Mouse (Mus musculus): Measurements from ENCODE around the gene Fam240a. TPM values are rescaled to one million over a fixed set of nuclear protein-coding genes. Genes with fewer than 3 reads are reported as not detected.

The Fam240a gene
- total and polyA plus RNA-seq, 3 experiments = not detected

DNA sequence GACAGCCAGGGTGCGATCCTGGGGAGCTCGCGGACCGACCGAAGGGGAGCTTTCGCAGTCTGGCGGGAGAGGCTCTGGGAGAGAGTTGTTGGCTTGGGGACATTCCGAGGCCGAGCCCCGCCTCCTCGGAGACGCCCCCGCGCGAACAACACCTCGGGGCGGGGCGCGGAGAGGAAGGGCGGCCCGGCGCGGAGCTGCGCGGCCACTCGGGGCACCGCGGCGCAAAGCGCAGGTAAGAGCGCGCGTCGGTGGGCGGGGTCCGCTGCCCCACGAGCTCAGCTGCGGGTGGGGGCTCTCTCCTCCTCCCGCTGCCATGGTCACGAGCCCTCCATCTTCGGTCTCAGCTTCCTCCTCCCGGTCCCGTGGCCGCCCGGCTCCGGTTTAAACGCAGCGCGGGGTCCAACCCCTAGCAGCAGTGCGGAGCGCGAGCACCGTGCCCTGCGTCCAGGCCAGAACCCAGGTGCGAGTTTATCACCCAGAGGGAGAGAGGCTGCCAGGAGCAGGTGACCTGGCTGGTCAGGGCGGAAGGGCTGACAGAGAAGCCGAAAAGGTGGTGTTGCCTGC lies 36.6 kb downstream of the Fam240a start, which contains the start of gene Tmie:
Gene Tmie (minus strand): TSS at position 116 of the 564 bp plus-strand sequence.
- Histone ChIP-seq H3K9ac (ENCODE audit: control insufficient read depth, low read depth, low read length, poor library complexity, severe bottlenecking) (no peak within 1 kb of the TSS), H3K27ac (ENCODE audit: control insufficient read depth, low read depth, low read length) (no peak within 1 kb of the TSS), H3K4me3 (ENCODE audit: control insufficient read depth in 1 of 2, insufficient read depth in 1 of 2, low read depth in 2 of 2, low read length in 2 of 2) (no peak within 1 kb of the TSS), H3K27me3 (ENCODE audit: control insufficient read depth in 1 of 2, insufficient read depth in 2 of 2, low read length in 2 of 2) (no peaks in the 10 kb centered on the region), H3K79me2 (ENCODE audit: control insufficient read depth, insufficient read depth, low read length, poor library complexity) (no peaks in the 10 kb centered on the region), H3K9me3 (replicated peaks; ENCODE audit: insufficient read depth, low read length) (no peaks in the 10 kb centered on the region), H3K4me1 (ENCODE audit: control insufficient read depth in 1 of 2, insufficient read depth in 2 of 2, low read length in 2 of 2) (no peaks in the 10 kb centered on the region), H3K36me3 (ENCODE audit: control insufficient read depth in 1 of 2, insufficient read depth in 2 of 2, low read length in 2 of 2) (no peaks in the 10 kb centered on the region)
- no peak for DNase-seq (ENCODE audit: low read depth, low spot score)
- TF ChIP-seq GABPA (IDR thresholded peaks at IDR 0.05; ENCODE audit: low read depth, low read length) (no peak), POLR2AphosphoS5 (IDR thresholded peaks at IDR 0.05; ENCODE audit: borderline replicate concordance, low read depth, low read length) (no peak), NELFE (IDR thresholded peaks at IDR 0.05; ENCODE audit: low read depth, low read length) (no peak), ZNF384 (IDR thresholded peaks at IDR 0.05; ENCODE audit: low read depth, low read length) (no peak), RAD21 (IDR thresholded peaks at IDR 0.05; ENCODE audit: low read depth, low read length) (no peak)

DNA sequence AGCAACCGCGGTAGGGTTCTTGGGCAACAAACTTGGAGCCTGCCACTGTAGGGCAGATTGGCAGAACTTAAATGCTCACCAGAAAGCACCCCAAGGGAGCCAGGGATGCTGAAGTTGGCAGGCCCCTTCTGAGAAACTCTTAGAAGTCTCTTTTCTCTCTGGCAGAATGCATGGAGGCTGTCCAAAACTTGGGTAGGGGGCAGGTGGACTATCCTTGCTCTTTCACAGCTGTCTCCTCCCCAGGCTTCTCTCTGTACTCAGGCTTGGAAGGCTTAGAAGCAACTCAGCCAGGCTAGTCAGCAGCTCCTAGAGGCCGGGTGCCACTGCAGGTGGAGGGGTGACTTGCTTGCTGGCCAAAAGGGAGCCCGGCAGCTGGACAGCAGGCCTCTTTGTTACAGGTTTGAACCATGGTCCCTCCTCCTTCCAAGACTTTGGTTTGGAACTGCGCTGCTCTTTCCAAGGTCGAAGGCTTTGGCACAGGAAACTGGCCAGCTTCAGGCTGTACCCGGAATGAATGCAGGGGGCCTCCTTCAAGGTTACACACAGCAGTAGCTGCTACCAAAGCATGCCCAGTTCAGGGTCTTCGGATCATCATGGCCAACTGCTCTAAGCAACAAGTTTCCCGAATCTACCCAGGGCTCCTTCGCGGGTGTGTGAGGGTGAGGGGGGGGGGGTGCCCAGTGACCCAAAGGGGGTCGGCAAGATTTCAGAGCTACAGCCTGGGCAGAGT lies 37.3 kb downstream of the Fam240a start, which contains the start of gene Als2cl:
Gene Als2cl (plus strand): TSS at position 680 of the 730 bp plus-strand sequence.
- DNase-seq (ENCODE audit: low read depth, low spot score) = no peak
- no peak for TF ChIP-seq CHD2 (IDR thresholded peaks at IDR 0.05; ENCODE audit: low read length)
- no peak for TF ChIP-seq CTCF (IDR thresholded peaks at IDR 0.05 in 2 of 3, conservative IDR thresholded peaks at IDR 0.05 in 1 of 3; ENCODE audit: control insufficient read depth in 1 of 3, insufficient read depth in 1 of 3, low read depth in 2 of 3, low read length in 3 of 3, poor library complexity in 1 of 3, severe bottlenecking in 1 of 3)
- TF ChIP-seq USF1 (IDR thresholded peaks at IDR 0.05; ENCODE audit: low read depth, low read length) = no peak
- Histone ChIP-seq H3K79me2 (ENCODE audit: control insufficient read depth, insufficient read depth, low read length, poor library complexity) (no peaks in the 10 kb centered on the region), H3K9ac (ENCODE audit: control insufficient read depth, low read depth, low read length, poor library complexity, severe bottlenecking) (no peak within 1 kb of the TSS), H3K36me3 (ENCODE audit: control insufficient read depth in 1 of 2, insufficient read depth in 2 of 2, low read length in 2 of 2) (no peaks in the 10 kb centered on the region), H3K27me3 (ENCODE audit: control insufficient read depth in 1 of 2, insufficient read depth in 2 of 2, low read length in 2 of 2) (no peaks in the 10 kb centered on the region), H3K9me3 (replicated peaks; ENCODE audit: insufficient read depth, low read length) (no peaks in the 10 kb centered on the region), H3K4me3 (ENCODE audit: control insufficient read depth in 1 of 2, insufficient read depth in 1 of 2, low read depth in 2 of 2, low read length in 2 of 2) (no peak within 1 kb of the TSS), H3K4me1 (ENCODE audit: control insufficient read depth in 1 of 2, insufficient read depth in 2 of 2, low read length in 2 of 2) (no peaks in the 10 kb centered on the region), H3K27ac (ENCODE audit: control insufficient read depth, low read depth, low read length) (no peak within 1 kb of the TSS)

- H3K27me3 ChIP-seq (ENCODE audit: control insufficient read depth in 1 of 2, insufficient read depth in 2 of 2, low read length in 2 of 2) = no peaks in the 10 kb centered on the region
Observed at GRCm38 (mm10) chr9:110877888-110878287, 38.8 kb downstream of the Fam240a start.

More at GRCm38 (mm10) chr9:110877888-110878287, 38.8 kb downstream of the Fam240a start:
- H3K9ac ChIP-seq (ENCODE audit: control insufficient read depth, low read depth, low read length, poor library complexity, severe bottlenecking) = no peak overlapping the region
- H3K4me1 ChIP-seq (ENCODE audit: control insufficient read depth in 1 of 2, insufficient read depth in 2 of 2, low read length in 2 of 2) = no peaks in the 10 kb centered on the region
- no peaks in the 10 kb centered on the region for H3K36me3 ChIP-seq (ENCODE audit: control insufficient read depth in 1 of 2, insufficient read depth in 2 of 2, low read length in 2 of 2)
- no peak overlapping the region for H3K4me3 ChIP-seq (ENCODE audit: control insufficient read depth in 1 of 2, insufficient read depth in 1 of 2, low read depth in 2 of 2, low read length in 2 of 2)
- no peaks in the 10 kb centered on the region for H3K9me3 ChIP-seq (replicated peaks; ENCODE audit: insufficient read depth, low read length)
- DNase-seq (ENCODE audit: low read depth, low spot score) = no peak
- no peaks in the 10 kb centered on the region for H3K79me2 ChIP-seq (ENCODE audit: control insufficient read depth, insufficient read depth, low read length, poor library complexity)
- H3K27ac ChIP-seq (ENCODE audit: control insufficient read depth, low read depth, low read length) = no peak overlapping the region
- TF ChIP-seq TAL1 (IDR thresholded peaks at IDR 0.05; ENCODE audit: low read length) = no peak
- TF ChIP-seq MAX (IDR thresholded peaks at IDR 0.05; ENCODE audit: low read length) = no peak

Data from MEL (cell line).